Mouse (Mus musculus) frontal cortex, postnatal 14 days (tissue): Measurements from ENCODE around the gene Kcnh6.
"Not testable (repeated sequence)": the region's sequence is repeated elsewhere in the genome, so short reads cannot be mapped to it uniquely, and the experiment has no call there.

Experiments
- DNase-seq, 2 experiments: peaks; one replicate each; pipeline ENCODE4 v3.0.0; 2022; ENCODE audit warnings: low spot score in 2 of 2

Kcnh6 gene

GRCm38 (mm10) chr11:106061311-106061710 is 53.4 kb downstream of the Kcnh6 start:
- DNase-seq, result no peak

GRCm38 (mm10) chr11:106063756-106064155 is 55.8 kb downstream of the Kcnh6 start:
- DNase-seq, result no peak

- no peak for DNase-seq
Observed at GRCm38 (mm10) chr11:106065073-106065922, 57.4 kb downstream of the Kcnh6 start.

GRCm38 (mm10) chr11:106065923-106066571 is 58.1 kb downstream of the Kcnh6 start, which contains the start of gene Taco1:
Taco1 (plus strand) TSS chr11:106066061.
- DNase-seq, result peak; percentile 90 to 94

- not testable (repeated sequence) for DNase-seq
Observed at GRCm38 (mm10) chr11:106066616-106067015, 58.7 kb downstream of the Kcnh6 start.

GRCm38 (mm10) chr11:106073774-106074173 is 65.8 kb downstream of the Kcnh6 start:
- no peak for DNase-seq

GRCm38 (mm10) chr11:106076321-106076720 is 68.4 kb downstream of the Kcnh6 start:
- DNase-seq, result peak in 1 of 2 experiments; percentile 24
